Comparison of ENCODE assay signal across 13 mouse cellular contexts in genomic region chr8:110695431-110695830, GRCm38 (mm10). TPM values are rescaled to one million over a fixed set of nuclear protein-coding genes. Genes with fewer than 3 reads are reported as not detected.
A peak's percentile ranks its signal among the peaks of the same experiment; 100 is the strongest.
DNase-seq lines count a peak whose midpoint lies in the region; ATAC-seq and TF ChIP-seq lines count a peak whose summit lies in the region.
"Had no signal": no experiment of that assay in that cellular context is flagged by ENCODE, and none has a peak within 500 bp of the region (broad histone marks: within the 10 kb centered on the region; RNA-seq: fewer than 3 reads in every experiment).

No protein-coding gene starts in this region.

- peaks cover 19% of the 10 kb centered on the region for H3K36me3 ChIP-seq in heart, embryonic 13.5 days
- H3K36me3 ChIP-seq in hindbrain, postnatal 0 days (ENCODE audit: insufficient read depth, low read length) = peaks cover 3% of the 10 kb centered on the region; the same call in 1 of the 2 replicates
- H3K36me3 ChIP-seq: embryonic facial prominence, embryonic 15.5 days had no signal

- H3K4me2 ChIP-seq in heart, embryonic 13.5 days = no peak overlapping the region
- H3K4me2 ChIP-seq in hindbrain, postnatal 0 days (ENCODE audit: low read depth, low read length) = no peak overlapping the region
- H3K4me2 ChIP-seq: embryonic facial prominence, embryonic 15.5 days; neural tube, embryonic 12.5 days had no signal

- WGBS in heart, embryonic 13.5 days = 88% methylated on average over 5 of the region's 5 CpGs
- WGBS in hindbrain, postnatal 0 days = 53% methylated on average over 5 of the region's 5 CpGs

- H3K9ac ChIP-seq in heart, embryonic 13.5 days = peak overlapping the region; percentile 37
- H3K9ac ChIP-seq in hindbrain, postnatal 0 days (replicated peaks; ENCODE audit: low read length) = no peak overlapping the region; the same call in 1 of the 2 replicates
- H3K9ac ChIP-seq: embryonic facial prominence, embryonic 15.5 days; neural tube, embryonic 12.5 days had no signal

- ATAC-seq in heart, embryonic 13.5 days (ENCODE audit: extremely low read depth, insufficient number of reproducible peaks, low FRiP score, low TSS enrichment) = no peak
- ATAC-seq in hindbrain, postnatal 0 days = peak; percentile 70

- H3K9me3 ChIP-seq in heart, embryonic 13.5 days = no peaks in the 10 kb centered on the region
- H3K9me3 ChIP-seq in hindbrain, postnatal 0 days (ENCODE audit: low read length) = no peaks in the 10 kb centered on the region
- H3K9me3 ChIP-seq: embryonic facial prominence, embryonic 15.5 days; neural tube, embryonic 12.5 days had no signal

- no peak for TF ChIP-seq CTCF in hindbrain, postnatal 0 days (IDR thresholded peaks at IDR 0.05; ENCODE audit: low read depth)

- no peak for DNase-seq in heart, postnatal 14 days
- DNase-seq in lung, postnatal 10 days = peak; percentile 3
- no peak for DNase-seq in lung, postnatal 4 days
- DNase-seq in cerebellum, adult 9-10 months = peak; percentile 79
- no peak for DNase-seq in hindbrain, postnatal 0 days (ENCODE audit: low spot score)
- DNase-seq in embryo, embryonic 11 days = no peak
- DNase-seq in adrenal gland, adult (ENCODE audit: inconsistent age in 2 of 2, low spot score in 1 of 2) = no peak
- DNase-seq: heart, postnatal 36 days; kidney, postnatal 14 days had no signal

- no peak overlapping the region for H3K4me3 ChIP-seq in heart, embryonic 13.5 days
- no peak overlapping the region for H3K4me3 ChIP-seq in hindbrain, postnatal 0 days (ENCODE audit: low read length)
- H3K4me3 ChIP-seq: embryonic facial prominence, embryonic 15.5 days; neural tube, embryonic 12.5 days had no signal

- H3K4me1 ChIP-seq in heart, embryonic 13.5 days = peaks cover 53% of the 10 kb centered on the region
- peaks cover 27% of the 10 kb centered on the region for H3K4me1 ChIP-seq in hindbrain, postnatal 0 days (ENCODE audit: insufficient read depth, low read length)

- H3K27ac ChIP-seq in heart, embryonic 13.5 days (replicated peaks) = peak overlapping the region; percentile 28; the same call in 1 of the 2 replicates
- H3K27ac ChIP-seq in hindbrain, postnatal 0 days = peak overlapping the region; percentile 80
- H3K27ac ChIP-seq: embryonic facial prominence, embryonic 15.5 days; macrophage; neural tube, embryonic 12.5 days had no signal

- H3K27me3 ChIP-seq in heart, embryonic 13.5 days (replicated peaks) = no peaks in the 10 kb centered on the region
- H3K27me3 ChIP-seq in hindbrain, postnatal 0 days (ENCODE audit: insufficient read depth, low read length) = no peaks in the 10 kb centered on the region
- H3K27me3 ChIP-seq: embryonic facial prominence, embryonic 15.5 days; neural tube, embryonic 12.5 days had no signal

- intact Hi-C loops in heart, postnatal 14 days (cut with DNase I) = no loop called here

RNA-seq across cellular contexts. Expression of gene Mtss1l, which starts 25.8 kb away (rescaled TPM):
- 6.0 and 6.4 TPM in 2 replicates for polyA plus RNA-seq in heart, embryonic 13.5 days (2015; fragmentation: Nextera tagmentation; extraction: Ambion mirVana)
- 10 to 100 TPM; 31.4 to 32.9 TPM for total RNA-seq in heart, postnatal 14 days (2021)
- total RNA-seq in hindbrain, postnatal 0 days (2014; rRNA removed) = 76.2 and 81.0 TPM in 2 replicates
- polyA plus RNA-seq in hindbrain, postnatal 0 days (2015; fragmentation: Nextera tagmentation; extraction: Ambion mirVana) = 32.9 TPM in 2 replicates

Comparison
In these comparisons a context has a peak if more than half of its experiments do, and no peak if none do; other contexts are left out.
1. DNase-seq: peak in lung, postnatal 10 days (single experiment) and cerebellum, adult 9-10 months (single experiment); none in heart, postnatal 14 days (0 of 2), lung, postnatal 4 days (0 of 2), hindbrain, postnatal 0 days (single experiment), embryo, embryonic 11 days (single experiment) and adrenal gland, adult (0 of 2).